Mouse (Mus musculus) intestine, embryonic 14.5 days (tissue): ENCODE measurements around the gene Hist1h2bk. TPM values are rescaled to one million over a fixed set of nuclear protein-coding genes. Genes with fewer than 3 reads are reported as not detected.
"Not testable (repeated sequence)": the region's sequence is repeated elsewhere in the genome, so short reads cannot be mapped to it uniquely, and the experiment has no call there.

Source experiments
- ATAC-seq: fragments of 200-750 bp; cut with Nextera tagmentation; replicated peaks from 2 replicates; pipeline ENCODE4 v1.8.0; 2017; ENCODE audit warnings: low read depth, moderate number of reproducible peaks, moderate TSS enrichment, moderate library complexity; ENCODE audit not compliant: low FRiP score, low TSS enrichment
- DNase-seq: peaks from one replicate; pipeline ENCODE4 v3.0.0-alpha.2; 2018; ENCODE audit warnings: low spot score
- H3K27ac ChIP-seq: fragments of 300-500 bp; sonication (generic); 2 replicates; pipeline ENCODE4 v1.5.1; 2014; ENCODE audit warnings: low read depth, mild to moderate bottlenecking, control low read depth
- H3K27me3 ChIP-seq: fragments of 300-500 bp; sonication (generic); replicated peaks from 2 replicates; pipeline ENCODE4 v1.6.1; 2014; ENCODE audit warnings: low read length, control low read depth; ENCODE audit not compliant: control insufficient read depth, insufficient read depth
- H3K36me3 ChIP-seq: fragments of 300-500 bp; sonication (generic); 2 replicates; pipeline ENCODE4 v1.6.1; 2014; ENCODE audit warnings: low read length, control low read depth; ENCODE audit not compliant: control insufficient read depth, insufficient read depth
- H3K4me1 ChIP-seq: fragments of 300-500 bp; sonication (generic); replicated peaks from 2 replicates; pipeline ENCODE4 v1.6.1; 2014; ENCODE audit warnings: low read length, control low read depth, mixed read lengths; ENCODE audit not compliant: control insufficient read depth, insufficient read depth
- H3K4me2 ChIP-seq: fragments of 300-500 bp; sonication (generic); 2 replicates; pipeline ENCODE4 v1.6.1; 2014; ENCODE audit warnings: low read length
- H3K4me3 ChIP-seq: fragments of 300-500 bp; sonication (generic); 2 replicates; pipeline ENCODE4 v1.5.1; 2014; ENCODE audit warnings: low read depth, low read length, control low read depth, mixed read lengths
- H3K9ac ChIP-seq: fragments of 300-500 bp; sonication (generic); 2 replicates; pipeline ENCODE4 v1.6.1; 2014; ENCODE audit warnings: mild to moderate bottlenecking, low read length
- H3K9me3 ChIP-seq: fragments of 300-500 bp; sonication (generic); 2 replicates; pipeline ENCODE4 v1.6.1; 2016; ENCODE audit warnings: low read length, control low read depth; ENCODE audit not compliant: control insufficient read depth
- WGBS: fragments of 180-500 bp; shearing (Covaris S2); extraction: QIAGEN DNeasy Blood & Tissue Kit; methylation state at CpG from one replicate; pipeline ENCODE4 v1.1.7; 2014; 5-methylcytosine and 5-hydroxymethylcytosine counted together
- polyA plus RNA-seq: library from polyadenylated mRNA; unstranded; fragments of >200 nt; fragmentation: Nextera tagmentation; extraction: Ambion mirVana; gene quantifications from 2 replicates; pipeline ENCODE4 v1.2.1, GENCODE M21; 2014

The Hist1h2bk gene
- polyA plus RNA-seq, 1 experiment from 2014 or later = 5.2 TPM

DNA sequence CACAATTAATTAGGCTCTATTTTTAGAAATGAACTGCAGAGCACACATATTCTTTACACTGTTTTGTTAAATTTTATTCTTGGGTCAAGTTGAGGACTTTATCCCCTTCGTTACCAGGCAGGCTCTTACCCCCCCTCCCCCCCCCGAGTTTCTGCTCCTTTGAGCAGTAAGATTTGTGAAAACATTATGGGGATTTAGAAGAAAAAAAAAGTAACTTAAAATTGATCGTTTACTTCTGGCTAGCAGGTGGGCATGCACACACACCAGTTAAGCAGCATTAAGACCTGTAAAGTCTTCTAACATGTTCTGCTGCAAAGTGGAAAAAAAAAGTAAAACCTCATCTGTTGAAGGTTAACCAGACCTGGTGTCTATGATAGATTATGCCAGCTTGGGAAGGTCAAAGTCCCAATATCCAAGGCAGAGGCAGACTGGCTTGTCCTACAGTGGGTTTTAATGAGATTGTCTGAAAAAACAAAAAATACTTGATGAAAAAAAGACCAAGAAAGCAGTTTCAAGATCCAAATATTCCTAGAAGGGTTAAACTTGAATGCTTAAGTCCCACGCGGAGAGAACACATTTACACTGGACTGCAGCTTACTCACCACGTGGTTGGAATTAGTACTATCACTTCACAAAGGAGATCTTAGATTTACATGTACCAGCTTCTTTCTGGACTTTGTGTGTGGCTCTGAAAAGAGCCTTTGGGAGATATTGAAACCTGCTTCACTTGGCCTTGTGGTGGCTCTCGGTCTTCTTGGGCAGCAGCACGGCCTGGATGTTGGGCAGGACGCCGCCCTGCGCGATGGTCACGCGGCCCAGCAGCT is 1.0 kb upstream of the Hist1h2bk start:
- under 1% methylated on average over 8 of the region's 14 CpGs for WGBS
- peak; percentile 72 for DNase-seq

DNA sequence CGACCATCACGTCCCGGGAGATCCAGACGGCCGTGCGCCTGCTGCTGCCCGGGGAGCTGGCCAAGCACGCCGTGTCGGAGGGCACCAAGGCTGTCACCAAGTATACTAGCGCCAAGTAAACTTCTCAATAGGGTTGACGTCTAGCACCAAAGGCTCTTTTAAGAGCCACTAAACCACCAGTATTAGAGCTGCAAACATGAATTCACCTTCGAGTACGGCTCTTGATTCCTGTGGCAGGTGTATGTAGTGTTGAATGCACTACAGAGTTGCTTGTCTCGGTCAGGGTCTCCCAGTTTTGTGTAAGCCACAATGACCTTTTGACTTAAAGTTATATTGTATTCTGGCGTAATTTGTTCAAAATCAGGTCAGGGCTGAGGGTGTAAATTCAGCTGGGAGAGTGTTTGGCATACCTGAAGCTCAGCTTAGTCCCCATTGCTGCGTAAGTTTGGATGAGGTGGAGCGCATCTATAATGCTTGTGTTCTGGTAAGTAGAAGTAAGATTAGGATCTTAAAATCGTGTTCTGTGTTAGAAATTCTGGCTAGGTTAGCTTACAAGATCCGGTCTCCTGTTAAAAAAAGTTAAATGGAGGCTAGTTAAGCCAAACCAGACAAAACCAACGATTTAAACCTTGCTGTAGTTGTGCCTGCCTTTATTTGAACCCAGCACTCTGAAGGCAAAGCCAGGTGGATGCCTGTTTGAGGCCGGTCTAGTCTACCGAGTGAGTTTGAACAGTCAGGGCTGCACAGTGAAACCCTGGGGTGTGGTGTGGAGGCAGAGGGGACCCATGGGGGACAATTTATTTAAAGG is 683 bp downstream of the Hist1h2bk start:
- WGBS = 6% methylated on average over 16 of the region's 23 CpGs
- DNase-seq = peak; percentile 76
- H3K9ac ChIP-seq = peak overlapping the region; percentile 51

More for the DNA sequence above, 1.0 kb upstream of the Hist1h2bk start:
- no peaks in the 10 kb centered on the region for H3K27me3 ChIP-seq
- peak overlapping the region; percentile 43 for H3K4me3 ChIP-seq
- H3K36me3 ChIP-seq = no peaks in the 10 kb centered on the region
- H3K9ac ChIP-seq = peak overlapping the region; percentile 79
- peak; percentile 7 for ATAC-seq
- peak overlapping the region; percentile 56 for H3K4me2 ChIP-seq
- H3K4me1 ChIP-seq = peaks cover 11% of the 10 kb centered on the region
- H3K27ac ChIP-seq = peak overlapping the region; percentile 90
- no peaks in the 10 kb centered on the region for H3K9me3 ChIP-seq

DNA sequence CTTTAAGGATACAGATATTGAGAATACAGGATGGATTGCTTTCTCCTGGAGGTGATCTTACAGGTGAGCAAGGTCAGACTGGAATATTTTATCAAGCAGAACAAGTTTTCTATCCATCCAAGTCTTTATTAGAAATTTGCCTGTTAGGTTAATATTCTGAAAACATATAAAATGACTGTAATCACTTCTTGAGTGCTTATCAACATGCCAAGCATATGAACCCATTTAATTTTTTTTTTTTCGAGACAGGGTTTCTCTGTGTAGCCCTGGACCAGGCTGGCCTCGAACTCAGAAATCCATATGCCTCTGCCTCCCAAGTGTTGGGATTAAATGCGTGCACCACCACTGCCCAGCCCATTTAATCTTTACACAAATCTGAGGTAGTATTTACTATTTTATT is 1.3 kb downstream of the Hist1h2bk start:
- Histone ChIP-seq H3K4me1 (peaks cover 19% of the 10 kb centered on the region), H3K9me3 (no peaks in the 10 kb centered on the region), H3K27me3 (no peaks in the 10 kb centered on the region), H3K9ac (peak overlapping the region; percentile 51), H3K27ac (peak overlapping the region; percentile 78), H3K4me2 (peak overlapping the region; percentile 56), H3K36me3 (no peaks in the 10 kb centered on the region), H3K4me3 (peak overlapping the region; percentile 32)
- DNase-seq (no peak), ATAC-seq (no peak)
- 54% methylated on average over 3 of the region's 3 CpGs for WGBS

More for the DNA sequence above, 683 bp downstream of the Hist1h2bk start:
- no peaks in the 10 kb centered on the region for H3K9me3 ChIP-seq
- ATAC-seq = no peak
- peak overlapping the region; percentile 32 for H3K4me3 ChIP-seq
- peaks cover 19% of the 10 kb centered on the region for H3K4me1 ChIP-seq
- no peaks in the 10 kb centered on the region for H3K36me3 ChIP-seq
- no peaks in the 10 kb centered on the region for H3K27me3 ChIP-seq
- H3K27ac ChIP-seq = peak overlapping the region; percentile 78
- peak overlapping the region; percentile 56 for H3K4me2 ChIP-seq

DNA sequence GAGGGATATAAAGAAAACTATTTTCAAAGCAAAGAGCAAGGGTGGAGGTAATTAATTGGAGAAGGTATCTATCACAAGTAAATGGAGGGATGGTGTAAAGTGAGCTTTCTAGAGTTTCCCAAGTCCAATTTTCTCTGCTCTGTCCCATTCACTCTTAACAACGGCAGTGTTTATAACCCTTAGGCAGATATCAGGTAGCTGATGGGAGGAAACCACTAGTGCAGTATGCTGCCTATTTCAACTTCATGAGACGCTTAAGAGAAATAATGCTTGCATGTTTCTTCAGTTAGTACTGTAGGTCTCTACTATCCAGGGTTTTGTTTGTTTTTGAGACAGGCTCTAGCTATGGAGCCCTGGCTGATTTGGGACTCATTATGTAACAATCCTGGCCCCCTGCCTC is 1.7 kb downstream of the Hist1h2bk start:
- no peak overlapping the region for H3K4me3 ChIP-seq
- no peaks in the 10 kb centered on the region for H3K27me3 ChIP-seq
- peak; percentile 37 for DNase-seq
- no peaks in the 10 kb centered on the region for H3K36me3 ChIP-seq
- no peak overlapping the region; the same call in 1 of the 2 replicates for H3K4me2 ChIP-seq
- H3K27ac ChIP-seq = peak overlapping the region; percentile 9; the same call in 1 of the 2 replicates
- WGBS = 49% methylated on average over 2 of the region's 2 CpGs
- ATAC-seq = no peak
- H3K9me3 ChIP-seq = no peaks in the 10 kb centered on the region
- peaks cover 19% of the 10 kb centered on the region for H3K4me1 ChIP-seq
- H3K9ac ChIP-seq = 0 out of 2 replicates have a peak overlapping the region, but pooled peaks have one; percentile 51

DNA sequence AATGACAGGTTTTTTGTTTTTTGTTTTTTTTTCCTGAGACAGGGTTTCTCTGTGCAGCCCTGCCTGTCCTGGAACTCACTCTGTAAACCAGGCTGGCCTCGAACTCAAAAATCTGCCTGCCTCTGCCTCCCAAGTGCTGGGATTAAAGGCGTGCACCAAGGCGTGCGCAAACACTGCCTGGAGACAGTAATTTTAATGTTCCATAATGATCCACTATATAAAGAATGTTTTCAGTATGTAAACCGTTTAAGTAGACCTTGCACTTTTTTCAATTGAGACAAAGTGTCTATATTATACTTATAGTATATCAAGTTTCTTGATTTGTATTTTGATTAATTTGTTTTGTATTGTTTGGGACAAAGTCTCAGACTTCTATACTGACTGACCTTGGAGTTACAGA is 3.7 kb downstream of the Hist1h2bk start:
- H3K4me3 ChIP-seq = no peak overlapping the region

DNA sequence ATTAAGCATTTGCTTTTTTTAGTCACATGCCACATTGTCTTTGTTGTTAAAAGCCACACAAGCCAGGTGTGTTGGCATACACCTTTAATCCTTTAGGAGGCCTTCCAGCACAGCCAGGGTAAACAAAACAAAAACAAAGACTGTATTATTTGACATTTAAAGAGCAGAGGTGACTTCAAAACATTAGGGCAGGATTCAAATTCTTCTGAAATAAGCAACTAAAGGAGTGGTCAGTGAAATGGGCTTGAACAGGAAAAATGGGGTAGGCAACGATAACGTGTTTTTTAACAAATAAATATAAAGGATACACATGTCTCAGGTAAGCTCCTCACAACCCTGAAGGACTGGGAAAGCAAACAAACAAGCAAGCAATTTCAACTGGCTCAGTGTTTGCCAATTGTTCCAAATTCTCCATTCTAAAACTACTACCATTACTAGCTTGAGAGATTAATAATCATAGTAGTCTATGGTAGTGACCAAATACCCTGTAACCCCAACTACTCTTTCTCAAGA is 4.3 kb downstream of the Hist1h2bk start:
- peaks cover 16% of the 10 kb centered on the region for H3K4me1 ChIP-seq
- H3K36me3 ChIP-seq = no peaks in the 10 kb centered on the region
- ATAC-seq (no peak), DNase-seq (peak; percentile 45)
- H3K9ac ChIP-seq = peak overlapping the region; percentile 70
- no peaks in the 10 kb centered on the region for H3K27me3 ChIP-seq
- 4% methylated on average over 2 of the region's 2 CpGs for WGBS
- peak overlapping the region; percentile 59 for H3K4me2 ChIP-seq
- peak overlapping the region; percentile 96 for H3K27ac ChIP-seq
- peak overlapping the region; percentile 40 for H3K4me3 ChIP-seq
- H3K9me3 ChIP-seq = no peaks in the 10 kb centered on the region

More for the DNA sequence above, 3.7 kb downstream of the Hist1h2bk start:
- Histone ChIP-seq H3K4me1 (peaks cover 16% of the 10 kb centered on the region), H3K27ac (peak overlapping the region; percentile 96; the same call in 1 of the 2 replicates), H3K9ac (no peak overlapping the region), H3K36me3 (no peaks in the 10 kb centered on the region), H3K4me2 (peak overlapping the region; percentile 59; the same call in 1 of the 2 replicates), H3K27me3 (no peaks in the 10 kb centered on the region), H3K9me3 (no peaks in the 10 kb centered on the region)
- no peak for ATAC-seq
- WGBS = 74% methylated on average over 5 of the region's 5 CpGs
- peak; percentile 46 for DNase-seq

DNA sequence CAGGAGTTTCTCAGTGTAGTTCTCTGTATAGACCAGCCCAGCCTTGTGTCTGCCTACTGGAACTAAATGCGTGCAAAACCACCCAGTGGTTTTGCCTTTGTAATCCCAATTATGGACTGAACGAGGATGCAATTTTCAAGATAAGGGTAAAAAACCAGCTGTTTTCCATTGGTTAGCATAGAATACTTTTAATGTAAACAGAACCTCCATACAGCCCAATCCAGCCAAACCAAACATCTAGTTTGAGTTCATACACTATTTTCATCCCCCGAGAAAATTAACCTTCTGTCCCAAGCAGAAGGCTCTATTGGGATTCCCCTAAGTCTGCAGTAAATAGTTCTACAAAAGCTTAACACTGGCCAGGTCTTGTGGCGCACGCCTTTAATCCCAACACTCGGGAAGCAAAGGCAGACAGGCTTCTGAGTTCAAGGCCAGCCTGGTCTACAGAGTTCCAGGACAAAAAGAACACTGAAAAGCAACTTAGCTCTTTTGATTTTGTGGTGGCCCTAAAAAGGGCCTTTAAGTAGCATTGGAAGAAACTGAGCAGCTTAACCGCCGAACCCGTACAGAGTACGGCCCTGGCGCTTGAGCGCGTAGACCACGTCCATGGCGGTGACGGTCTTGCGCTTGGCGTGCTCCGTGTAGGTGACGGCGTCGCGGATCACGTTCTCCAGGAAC is 4.9 kb downstream of the Hist1h2bk start:
- peak overlapping the region; percentile 40 for H3K4me3 ChIP-seq
- peak overlapping the region; percentile 59 for H3K4me2 ChIP-seq
- ATAC-seq (no peak; the same call in 1 of the 2 replicates), DNase-seq (peak; percentile 77)
- H3K27ac ChIP-seq = peak overlapping the region; percentile 96
- under 1% methylated on average over 18 of the region's 24 CpGs for WGBS
- no peaks in the 10 kb centered on the region for H3K36me3 ChIP-seq
- H3K9me3 ChIP-seq = no peaks in the 10 kb centered on the region
- H3K4me1 ChIP-seq = peaks cover 16% of the 10 kb centered on the region
- H3K9ac ChIP-seq = peak overlapping the region; percentile 70
- no peaks in the 10 kb centered on the region for H3K27me3 ChIP-seq

DNA sequence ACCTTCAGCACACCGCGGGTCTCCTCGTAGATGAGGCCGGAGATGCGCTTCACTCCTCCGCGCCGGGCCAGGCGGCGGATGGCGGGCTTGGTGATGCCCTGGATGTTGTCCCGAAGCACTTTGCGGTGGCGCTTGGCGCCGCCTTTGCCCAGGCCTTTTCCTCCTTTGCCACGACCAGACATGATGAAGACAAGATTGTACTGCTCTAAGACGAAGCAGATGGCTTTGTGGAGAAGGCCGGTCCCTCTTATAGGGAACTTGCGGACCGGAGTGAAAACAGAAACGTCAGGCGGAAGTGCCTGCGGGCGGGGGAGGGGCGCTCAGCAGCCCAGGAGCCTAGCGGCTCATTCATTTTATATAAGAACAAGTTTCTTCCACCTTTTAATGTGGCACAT is 5.5 kb downstream of the Hist1h2bk start, which contains the start of gene Hist1h4i:
Gene Hist1h4i (minus strand): TSS at position 221 of the 395 bp plus-strand sequence.
- Histone ChIP-seq H3K4me1 (peaks cover 16% of the 10 kb centered on the region), H3K9ac (peak within 1 kb of the TSS; percentile 70), H3K27ac (peak within 1 kb of the TSS; percentile 96), H3K4me3 (peak within 1 kb of the TSS; percentile 42), H3K4me2 (peak within 1 kb of the TSS; percentile 59)
- DNase-seq = peak; percentile 99
- H3K36me3 ChIP-seq, H3K27me3 ChIP-seq, H3K9me3 ChIP-seq: not testable (repeated sequence)
- ATAC-seq = peak; percentile 50
- WGBS = under 1% methylated on average over 22 of the region's 27 CpGs
